Mouse (Mus musculus) C2C12 (cell line): ENCODE results near the gene Ccdc153.

ENCODE experiments used
- CEBPB ChIP-seq: IDR thresholded peaks from one replicate; pipeline ENCODE4 v1.6.1; 2011; ENCODE audit warnings: low read depth, mild to moderate bottlenecking, control low read depth, moderate library complexity
- CTCF ChIP-seq: IDR thresholded peaks from one replicate; pipeline ENCODE4 v1.5.1; 2011; ENCODE audit not compliant: control insufficient read depth, insufficient read depth, insufficient read length
- FOSL1 ChIP-seq: IDR thresholded peaks from one replicate; pipeline ENCODE4 v1.8.0; 2011; ENCODE audit warnings: mild to moderate bottlenecking, low read length; ENCODE audit not compliant: poor library complexity, insufficient read depth, severe bottlenecking
- MAX ChIP-seq: IDR thresholded peaks from one replicate; pipeline ENCODE4 v1.6.1; 2011; ENCODE audit warnings: mild to moderate bottlenecking, control low read depth
- MYOD1 ChIP-seq: IDR thresholded peaks from one replicate; pipeline ENCODE4 v1.6.1; 2011; ENCODE audit warnings: low read depth; ENCODE audit not compliant: control insufficient read depth, insufficient read length
- MYOG ChIP-seq: IDR thresholded peaks from one replicate; pipeline ENCODE4 v1.6.1; 2011; ENCODE audit not compliant: control insufficient read depth, insufficient read length; ENCODE audit errors: extremely low read depth
- USF1 ChIP-seq: IDR thresholded peaks from one replicate; pipeline ENCODE4 v1.6.1; 2011; ENCODE audit warnings: low read depth, mild to moderate bottlenecking, control low read depth, moderate library complexity

DNA sequence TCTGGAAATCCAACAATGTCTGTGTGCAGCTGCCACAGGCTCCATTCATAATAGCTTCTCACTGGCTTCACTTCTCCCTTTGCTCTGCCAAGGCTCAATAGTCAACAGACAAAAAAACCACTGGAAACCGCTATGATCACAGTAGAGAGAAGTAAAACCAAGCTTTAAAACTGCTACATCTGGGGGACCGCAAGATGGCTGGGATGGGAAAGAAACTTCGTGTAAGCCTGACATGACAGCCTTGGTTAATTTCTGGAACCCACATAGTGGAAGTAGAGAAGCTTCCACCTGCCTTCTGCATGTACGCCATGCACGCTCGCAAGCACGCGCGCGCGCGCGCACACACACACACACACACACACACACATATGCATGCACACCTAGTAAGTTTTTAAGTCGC is 26.9 kb upstream of the Ccdc153 start:
- no peak for TF ChIP-seq CTCF
- no peak for TF ChIP-seq MYOG
- TF ChIP-seq FOSL1, result no peak
- no peak for TF ChIP-seq MYOD1
- no peak for TF ChIP-seq MAX
- no peak for TF ChIP-seq USF1
- TF ChIP-seq CEBPB, result no peak
